Comparison of ENCODE assay signal across 8 mouse cellular contexts in the genomic region with DNA sequence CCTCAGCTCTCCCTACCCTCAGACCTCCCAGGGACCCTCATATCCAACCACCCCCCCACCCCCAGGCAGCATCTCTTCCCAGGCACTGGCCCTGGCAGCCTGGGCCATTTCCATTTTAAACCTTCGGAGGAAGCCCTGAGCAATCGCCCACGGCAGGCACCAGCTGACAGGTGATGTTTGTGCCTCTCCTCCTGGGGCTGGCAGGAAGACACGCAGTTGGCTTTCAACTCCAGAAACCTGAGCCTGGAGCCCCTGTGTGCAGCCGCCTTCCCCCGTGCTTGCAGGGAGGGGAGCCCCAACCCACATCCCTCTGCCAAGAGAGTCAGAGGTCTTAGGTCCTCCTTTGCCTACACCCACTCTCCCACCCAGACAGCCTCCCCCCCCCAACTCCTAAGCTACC. TPM values are rescaled to one million over a fixed set of nuclear protein-coding genes. Genes with fewer than 3 reads are reported as not detected.
A peak's percentile ranks its signal among the peaks of the same experiment; 100 is the strongest.
DNase-seq lines count a peak whose midpoint lies in the region; ATAC-seq and TF ChIP-seq lines count a peak whose summit lies in the region.

No protein-coding gene starts in this region.

- H3K27ac ChIP-seq in layer of hippocampus, adult 2 months, result no peak overlapping the region
- H3K27ac ChIP-seq in embryonic facial prominence, embryonic 15.5 days (replicated peaks), result 0 out of 2 replicates have a peak overlapping the region, but pooled peaks have one; percentile 55
- H3K27ac ChIP-seq in limb, embryonic 10.5 days, result no peak overlapping the region
- no peak overlapping the region for H3K27ac ChIP-seq in stomach, postnatal 0 days (replicated peaks)

- no peak for DNase-seq in layer of hippocampus, adult 2 months (ENCODE audit: low spot score in 2 of 2)
- DNase-seq in layer of hippocampus, postnatal 14 days (ENCODE audit: low spot score in 2 of 2), result no peak
- DNase-seq in limb, embryonic 10.5 days (ENCODE audit: low spot score), result no peak
- no peak for DNase-seq in stomach, postnatal 0 days (ENCODE audit: low spot score)
- no peak for DNase-seq in layer of hippocampus, adult 11-12 months (ENCODE audit: low spot score)
- DNase-seq in T-cell, adult 2 months (ENCODE audit: low spot score), result no peak
- no peak for DNase-seq in B cell, adult 2 months

- no peak for ATAC-seq in embryonic facial prominence, embryonic 15.5 days (ENCODE audit: insufficient number of reproducible peaks, low FRiP score, low TSS enrichment, low read depth)
- ATAC-seq in stomach, postnatal 0 days (ENCODE audit: low FRiP score, low TSS enrichment), result no peak

- peaks cover 49% of the 10 kb centered on the region for H3K4me1 ChIP-seq in embryonic facial prominence, embryonic 15.5 days
- H3K4me1 ChIP-seq in limb, embryonic 10.5 days, result peaks cover 57% of the 10 kb centered on the region
- no peaks in the 10 kb centered on the region for H3K4me1 ChIP-seq in stomach, postnatal 0 days (replicated peaks; ENCODE audit: control insufficient read depth, insufficient read depth)

- no peak for TF ChIP-seq CTCF in layer of hippocampus, adult 2 months (conservative IDR thresholded peaks at IDR 0.05)
- no peak for TF ChIP-seq CTCF in stomach, postnatal 0 days (IDR thresholded peaks at IDR 0.05; ENCODE audit: low read depth)

- no peak for TF ChIP-seq EP300 in stomach, postnatal 0 days (optimal IDR thresholded peaks at IDR 0.05)

- H3K9ac ChIP-seq in embryonic facial prominence, embryonic 15.5 days, result no peak overlapping the region
- H3K9ac ChIP-seq in stomach, postnatal 0 days (ENCODE audit: low read length), result no peak overlapping the region

- 6% methylated on average over 6 of the region's 6 CpGs for WGBS in embryonic facial prominence, embryonic 15.5 days
- 6% methylated on average over 6 of the region's 6 CpGs for WGBS in limb, embryonic 10.5 days
- WGBS in stomach, postnatal 0 days, result 26% methylated on average over 4 of the region's 6 CpGs

- H3K4me3 ChIP-seq in layer of hippocampus, adult 2 months, result peak overlapping the region; percentile 70
- peak overlapping the region; percentile 76 for H3K4me3 ChIP-seq in embryonic facial prominence, embryonic 15.5 days (replicated peaks)
- peak overlapping the region; percentile 68 for H3K4me3 ChIP-seq in limb, embryonic 10.5 days
- no peak overlapping the region for H3K4me3 ChIP-seq in stomach, postnatal 0 days (ENCODE audit: low read depth, low read length)

- H3K27me3 ChIP-seq in embryonic facial prominence, embryonic 15.5 days, result peaks cover 18% of the 10 kb centered on the region
- peaks cover 100% of the 10 kb centered on the region for H3K27me3 ChIP-seq in limb, embryonic 10.5 days (ENCODE audit: low read depth, poor library complexity, severe bottlenecking)
- H3K27me3 ChIP-seq in stomach, postnatal 0 days (ENCODE audit: control insufficient read depth, insufficient read depth, low read length), result no peaks in the 10 kb centered on the region

- H3K4me2 ChIP-seq in embryonic facial prominence, embryonic 15.5 days (replicated peaks), result peak overlapping the region; percentile 95
- peak overlapping the region; percentile 100 for H3K4me2 ChIP-seq in stomach, postnatal 0 days (replicated peaks; ENCODE audit: low read depth)

- H3K36me3 ChIP-seq in embryonic facial prominence, embryonic 15.5 days, result no peaks in the 10 kb centered on the region
- H3K36me3 ChIP-seq in limb, embryonic 10.5 days, result no peaks in the 10 kb centered on the region
- no peaks in the 10 kb centered on the region for H3K36me3 ChIP-seq in stomach, postnatal 0 days (ENCODE audit: control insufficient read depth, insufficient read depth, low read length)

- H3K9me3 ChIP-seq in embryonic facial prominence, embryonic 15.5 days (replicated peaks), result no peaks in the 10 kb centered on the region
- no peaks in the 10 kb centered on the region for H3K9me3 ChIP-seq in limb, embryonic 10.5 days (replicated peaks)
- no peaks in the 10 kb centered on the region for H3K9me3 ChIP-seq in stomach, postnatal 0 days (ENCODE audit: control insufficient read depth, low read length)

RNA-seq across cellular contexts. Expression of a gene that starts 41.9 kb away (rescaled TPM):
- 100 to 1,000 TPM; 299 TPM for total RNA-seq in layer of hippocampus, adult 2 months (2021)
- 100 to 1,000 TPM; 278 to 289 TPM for total RNA-seq in layer of hippocampus, postnatal 14 days (2021)
- 206 and 214 TPM in 2 replicates for polyA plus RNA-seq in embryonic facial prominence, embryonic 15.5 days (2015; fragmentation: Nextera tagmentation; extraction: Ambion mirVana)
- polyA plus RNA-seq in limb, embryonic 10.5 days (2016; fragmentation: Nextera tagmentation; extraction: Ambion mirVana), result 252 and 263 TPM in 2 replicates
- 121 and 126 TPM in 2 replicates for polyA plus RNA-seq in stomach, postnatal 0 days (2015; fragmentation: Nextera tagmentation; extraction: Ambion mirVana)

RNA-seq across cellular contexts. Expression of a gene that starts 53.2 kb away (rescaled TPM):
- total RNA-seq in layer of hippocampus, adult 2 months (2021), result 1,000 to 10,000 TPM in 1 of 2 experiments, 100 to 1,000 TPM in 1; 959 to 1,016 TPM
- 100 to 1,000 TPM; 973 to 982 TPM for total RNA-seq in layer of hippocampus, postnatal 14 days (2021)
- polyA plus RNA-seq in embryonic facial prominence, embryonic 15.5 days (2015; fragmentation: Nextera tagmentation; extraction: Ambion mirVana), result 822 and 870 TPM in 2 replicates
- 862 and 928 TPM in 2 replicates for polyA plus RNA-seq in limb, embryonic 10.5 days (2016; fragmentation: Nextera tagmentation; extraction: Ambion mirVana)
- 1,651 and 1,766 TPM in 2 replicates for polyA plus RNA-seq in stomach, postnatal 0 days (2015; fragmentation: Nextera tagmentation; extraction: Ambion mirVana)

RNA-seq across cellular contexts. Expression of a gene that starts 58.7 kb away (rescaled TPM):
- total RNA-seq in layer of hippocampus, adult 2 months (2021), result 10 to 100 TPM; 17.9 to 19.5 TPM
- 10 to 100 TPM; 21.8 to 22.6 TPM for total RNA-seq in layer of hippocampus, postnatal 14 days (2021)
- 13.5 and 19.2 TPM in 2 replicates for polyA plus RNA-seq in embryonic facial prominence, embryonic 15.5 days (2015; fragmentation: Nextera tagmentation; extraction: Ambion mirVana)
- polyA plus RNA-seq in limb, embryonic 10.5 days (2016; fragmentation: Nextera tagmentation; extraction: Ambion mirVana), result 0.54 and 1.6 TPM in 2 replicates
- 1.1 and 1.6 TPM in 2 replicates for polyA plus RNA-seq in stomach, postnatal 0 days (2015; fragmentation: Nextera tagmentation; extraction: Ambion mirVana)
